Mouse (Mus musculus) olfactory bulb, adult 2 months (tissue): ENCODE measurements around the gene Prm3.

Source experiments
- CTCF ChIP-seq: fragments of 200-500 bp; IDR thresholded peaks from 2 replicates; pipeline ENCODE4 v1.5.1; 2012; ENCODE audit warnings: low read depth, mild to moderate bottlenecking, low read length, moderate library complexity; ENCODE audit not compliant: insufficient read depth
- POLR2A ChIP-seq: fragments of 200-500 bp; IDR thresholded peaks from 2 replicates; pipeline ENCODE4 v1.6.1; 2012; ENCODE audit warnings: mild to moderate bottlenecking, low read depth, low read length, moderate library complexity; ENCODE audit not compliant: insufficient read depth

DNA sequence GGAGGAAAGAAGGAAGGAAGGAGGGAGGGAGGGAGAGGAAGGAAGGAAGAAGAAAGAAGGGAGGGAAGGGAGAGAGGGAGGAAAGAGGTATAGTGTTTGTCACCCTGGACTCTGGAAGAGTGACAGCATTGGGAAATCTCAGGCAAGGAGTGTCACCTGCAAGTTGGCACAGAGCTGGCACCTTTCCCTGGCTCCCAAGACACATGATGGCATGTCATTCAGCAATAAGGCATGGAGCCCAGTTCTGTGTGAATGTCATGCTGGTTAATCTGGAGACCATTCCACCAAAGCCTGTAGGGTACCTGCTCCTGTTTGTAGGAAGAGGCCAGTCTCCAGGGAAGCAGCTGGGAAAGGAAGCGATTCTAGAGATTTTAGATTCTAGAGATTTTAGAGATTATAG, 19.7 kb upstream of the Prm3 start:
- TF ChIP-seq CTCF (no peak), POLR2A (no peak)
